Mouse (Mus musculus) A20 (cell line): ENCODE measurements around the gene Fmnl3.
"Not testable (repeated sequence)": the region's sequence is repeated elsewhere in the genome, so short reads cannot be mapped to it uniquely, and the experiment has no call there.

Experiments
- DNase-seq: peaks from one replicate; pipeline ENCODE4 v3.0.0-alpha.2; 2011; ENCODE audit warnings: low read depth, low spot score

Fmnl3 gene

DNA sequence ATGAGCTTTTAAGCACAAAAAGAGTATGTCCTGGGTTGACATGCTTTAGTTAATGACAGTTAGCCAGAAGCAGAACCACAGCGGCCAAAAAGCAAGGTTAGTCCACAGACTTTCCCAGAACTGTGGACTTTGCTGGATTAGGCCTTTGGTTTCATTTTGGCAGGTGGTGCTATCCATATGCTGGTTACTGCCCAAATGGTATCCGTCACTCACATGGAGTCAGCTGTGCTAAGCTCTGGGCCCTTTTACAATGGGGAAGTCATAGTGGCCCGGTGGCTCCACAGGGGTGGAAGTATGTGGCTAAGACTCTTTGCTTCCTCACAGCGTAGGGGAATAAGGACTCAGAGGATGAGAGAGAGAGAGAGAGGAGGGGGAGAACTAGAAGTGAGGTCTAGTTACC lies 17.7 kb upstream of the Fmnl3 start:
- DNase-seq = no peak

DNA sequence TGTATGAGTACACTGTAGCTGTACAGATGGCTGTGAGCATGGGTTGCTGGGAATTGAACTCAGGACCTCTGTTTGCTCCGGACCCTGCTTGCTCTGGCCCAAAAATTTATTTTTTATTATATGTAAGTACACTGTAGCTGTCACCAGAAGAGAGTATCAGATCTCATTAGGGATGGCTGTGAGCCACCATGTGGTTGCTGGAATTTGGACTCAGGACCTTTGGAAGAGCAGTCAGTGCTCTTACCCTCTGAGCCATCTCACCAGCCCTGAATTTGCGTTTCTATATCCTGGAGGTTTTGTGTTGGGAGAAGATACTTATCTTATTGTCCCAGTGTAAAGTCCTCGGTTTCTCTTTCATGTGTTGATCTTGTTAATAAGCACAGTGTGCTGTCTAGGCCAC lies 16.5 kb upstream of the Fmnl3 start:
- DNase-seq = no peak

DNA sequence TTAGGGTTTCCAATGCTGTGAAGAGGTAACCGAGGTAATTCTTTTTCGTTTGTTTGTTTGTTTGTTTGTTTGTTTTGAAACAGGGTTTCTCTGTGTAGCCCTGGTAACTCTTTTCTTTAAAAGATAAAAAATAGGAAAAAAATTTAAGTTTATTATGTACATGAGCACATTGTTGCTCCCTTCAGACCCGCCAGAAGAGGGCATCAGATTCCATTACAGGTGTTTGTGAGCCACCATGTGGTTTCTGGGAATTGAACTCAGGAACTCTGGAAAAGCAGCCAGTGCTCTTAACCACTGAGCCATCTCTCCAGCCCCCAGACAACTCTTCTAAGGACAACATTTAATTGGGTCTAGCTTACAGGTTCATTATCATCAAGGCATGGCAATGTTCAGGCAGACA lies 15.8 kb upstream of the Fmnl3 start:
- not testable (repeated sequence) for DNase-seq

DNA sequence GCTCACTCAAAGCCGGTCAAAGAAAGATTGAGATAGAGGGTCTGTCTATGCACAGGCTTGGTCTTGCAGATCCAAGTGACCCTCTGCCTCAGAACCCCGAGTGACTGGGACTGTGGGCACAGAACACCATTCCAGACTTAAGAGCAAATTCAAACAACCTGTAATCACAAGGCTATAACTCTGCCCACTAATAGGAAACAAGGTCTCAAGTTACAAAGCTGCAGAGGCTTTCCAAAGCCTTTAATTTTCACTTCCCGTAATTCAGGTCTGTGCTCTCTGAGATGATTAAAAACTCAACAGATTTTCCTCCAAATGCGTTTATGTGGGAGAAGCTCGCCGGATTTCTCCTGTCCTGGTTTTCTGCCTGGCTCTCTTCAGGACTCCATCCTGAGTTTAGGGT lies 13.8 kb upstream of the Fmnl3 start:
- no peak for DNase-seq

DNA sequence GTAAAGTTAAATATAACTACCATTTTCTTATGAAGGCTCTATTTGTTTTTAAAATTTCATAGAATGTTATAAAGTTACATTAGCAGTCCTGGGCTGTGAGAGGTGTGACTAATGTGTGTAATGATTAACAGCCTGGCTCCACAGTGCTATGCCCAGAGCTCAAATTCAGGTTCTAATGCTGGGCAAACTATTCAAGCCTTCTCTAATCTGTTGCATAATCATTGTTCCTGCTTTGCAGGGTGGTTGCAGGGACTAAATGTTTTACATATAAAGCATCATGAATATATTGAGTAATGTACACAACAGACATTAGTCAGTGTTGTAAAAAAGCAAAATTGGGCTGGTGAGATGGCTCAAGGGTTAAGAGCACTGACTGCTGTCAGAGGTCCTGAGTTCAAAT lies 12.6 kb upstream of the Fmnl3 start:
- no peak for DNase-seq

DNA sequence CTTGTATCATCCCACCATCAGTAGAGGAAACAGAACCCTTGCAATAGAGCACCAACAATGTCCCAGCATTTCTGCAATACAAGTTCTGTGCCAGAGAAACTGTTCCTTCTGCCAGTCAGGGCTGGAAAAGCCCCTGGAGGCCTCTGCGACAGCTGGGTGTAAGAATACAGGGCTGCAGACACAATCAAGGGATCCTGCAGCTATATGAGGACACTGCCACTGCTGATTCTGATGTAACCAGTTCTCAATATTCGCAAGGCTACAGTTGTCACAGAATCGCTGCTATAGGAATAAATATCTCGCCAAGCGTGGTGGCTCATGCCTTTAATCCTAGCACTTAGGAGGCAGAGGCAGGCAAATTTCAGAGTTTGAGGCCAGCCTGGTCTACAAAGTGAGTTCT lies 6.0 kb upstream of the Fmnl3 start:
- DNase-seq = no peak

DNA sequence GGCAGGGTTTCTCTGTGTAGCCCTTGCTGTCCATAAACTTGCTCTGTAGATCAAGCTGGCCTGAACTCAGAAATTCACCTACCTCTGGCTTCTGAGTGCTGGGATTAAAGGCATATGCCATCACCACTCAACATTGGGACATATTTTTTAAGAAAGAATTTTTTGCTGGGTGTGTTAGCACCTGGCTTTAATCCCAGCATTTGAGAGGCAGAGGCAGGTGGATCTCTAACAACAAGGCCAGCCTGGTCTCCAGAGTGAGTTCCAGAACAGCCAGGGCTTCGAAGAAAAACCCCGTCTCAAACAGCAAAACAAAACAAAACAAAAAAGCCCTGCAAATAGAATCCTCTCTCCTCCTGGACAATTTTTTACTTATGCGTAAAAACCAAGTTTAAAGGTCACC lies 5.3 kb upstream of the Fmnl3 start:
- no peak for DNase-seq

DNA sequence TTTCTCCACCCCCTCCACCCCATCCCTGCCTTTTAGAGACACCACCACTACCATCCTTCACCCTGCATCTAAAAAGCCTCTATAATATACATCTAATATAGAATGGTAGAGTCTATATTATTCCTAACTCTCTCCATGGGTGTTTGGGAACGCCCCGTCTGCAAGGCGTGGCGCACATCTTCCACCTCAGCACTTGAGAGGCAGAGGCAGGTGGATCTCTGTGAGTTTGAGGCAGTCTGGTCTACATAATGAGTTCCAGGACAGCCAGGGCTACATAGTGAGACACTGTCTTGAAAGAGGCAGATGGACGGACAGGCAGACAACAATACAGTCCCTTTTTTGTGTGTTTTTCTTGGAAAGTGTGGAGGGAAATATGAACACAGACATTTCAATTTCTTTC lies 4.8 kb upstream of the Fmnl3 start:
- no peak for DNase-seq

DNA sequence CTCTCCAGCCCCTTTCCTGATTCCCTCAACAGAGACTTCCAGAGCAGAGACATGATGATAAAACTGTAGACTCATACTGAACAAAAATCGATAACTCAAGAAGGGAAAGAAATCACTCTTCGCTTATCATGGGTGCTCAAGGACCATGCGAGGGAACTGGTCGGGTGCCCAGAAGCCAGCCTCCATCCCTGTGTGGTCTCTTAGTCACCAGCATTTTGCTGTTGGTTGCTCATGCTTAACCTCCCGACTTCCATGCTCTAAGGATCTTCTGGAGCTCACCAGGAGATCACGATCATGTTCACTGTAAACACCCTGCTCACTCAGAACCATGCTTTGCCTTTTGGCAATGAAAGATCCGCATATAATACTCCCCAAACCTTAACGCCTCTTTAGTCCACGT lies 2.5 kb upstream of the Fmnl3 start:
- no peak for DNase-seq

DNA sequence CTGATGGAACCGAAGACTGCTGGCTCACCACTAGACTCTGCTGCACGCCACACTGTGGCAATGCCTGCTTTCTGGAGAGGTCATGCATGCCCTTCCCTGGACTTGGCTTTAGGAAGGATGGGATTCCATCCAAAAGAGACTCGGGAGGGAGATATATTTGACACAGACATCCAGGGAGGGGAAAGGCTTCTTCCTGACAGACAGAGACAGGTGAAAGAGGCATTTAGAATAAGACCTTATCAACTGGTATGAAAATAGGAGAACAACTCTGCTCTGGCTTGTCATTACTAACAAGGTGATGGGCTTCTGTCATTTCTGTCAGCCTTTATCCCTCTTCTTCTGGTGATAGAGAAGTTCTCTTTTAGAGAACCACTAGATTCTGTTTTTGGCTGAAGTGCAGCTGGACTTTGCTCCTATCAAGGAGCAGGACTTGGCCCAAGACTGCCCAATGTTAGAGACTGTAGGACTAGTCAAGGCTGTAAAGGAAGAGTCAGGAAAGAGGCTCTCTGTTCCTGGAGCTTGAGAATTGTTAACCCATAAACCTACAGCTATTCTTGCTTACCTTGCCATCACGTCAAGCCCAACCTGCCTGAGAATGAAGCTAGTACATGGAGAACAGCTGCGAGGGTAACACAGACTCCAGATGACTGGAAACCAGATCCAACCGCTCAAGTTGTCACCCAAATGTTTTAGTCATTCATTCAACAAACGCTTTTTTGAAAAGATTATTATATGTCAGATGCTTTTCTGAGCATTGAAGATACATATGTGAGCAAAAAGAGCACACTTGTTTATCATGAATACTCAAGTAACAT lies 1.5 kb upstream of the Fmnl3 start:
- DNase-seq = no peak

DNA sequence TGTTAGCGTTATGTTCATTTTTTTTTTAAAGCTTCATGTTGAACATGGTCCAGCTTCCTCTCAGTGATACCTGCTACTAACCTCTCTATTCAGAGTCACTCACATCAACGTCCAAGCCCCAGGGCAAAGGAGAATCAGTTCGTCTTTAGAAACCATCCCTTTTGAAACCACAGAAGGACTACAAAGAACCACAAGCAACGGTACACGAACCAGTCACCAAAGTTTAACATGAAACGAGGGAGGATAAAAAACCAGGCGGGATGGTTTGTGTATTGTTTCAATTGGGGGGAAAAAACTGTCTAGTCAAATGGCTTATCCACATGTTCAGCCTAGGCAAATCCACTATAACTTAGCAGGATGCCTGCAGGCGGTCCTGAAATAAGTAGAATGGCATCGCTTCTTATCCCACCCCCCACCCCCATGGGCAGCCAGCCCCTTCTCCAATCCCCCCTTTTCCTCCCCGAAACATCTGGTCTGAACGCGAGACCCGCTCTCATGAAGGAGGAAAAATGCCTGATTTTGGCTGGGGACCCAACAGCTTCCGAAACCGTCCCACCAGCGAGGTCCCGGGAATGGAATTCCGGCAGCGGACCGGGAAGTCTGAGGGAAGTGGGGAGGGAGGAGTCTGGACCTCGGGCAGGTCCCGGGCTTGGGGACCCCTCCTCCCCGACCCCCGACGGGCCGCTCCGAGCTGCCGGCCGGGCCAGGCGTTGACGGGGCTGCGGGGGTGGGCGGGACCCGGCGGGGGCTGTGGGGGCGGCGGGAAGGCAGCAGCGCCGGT lies 701 bp downstream of the Fmnl3 start:
- DNase-seq = peak; percentile 57

DNA sequence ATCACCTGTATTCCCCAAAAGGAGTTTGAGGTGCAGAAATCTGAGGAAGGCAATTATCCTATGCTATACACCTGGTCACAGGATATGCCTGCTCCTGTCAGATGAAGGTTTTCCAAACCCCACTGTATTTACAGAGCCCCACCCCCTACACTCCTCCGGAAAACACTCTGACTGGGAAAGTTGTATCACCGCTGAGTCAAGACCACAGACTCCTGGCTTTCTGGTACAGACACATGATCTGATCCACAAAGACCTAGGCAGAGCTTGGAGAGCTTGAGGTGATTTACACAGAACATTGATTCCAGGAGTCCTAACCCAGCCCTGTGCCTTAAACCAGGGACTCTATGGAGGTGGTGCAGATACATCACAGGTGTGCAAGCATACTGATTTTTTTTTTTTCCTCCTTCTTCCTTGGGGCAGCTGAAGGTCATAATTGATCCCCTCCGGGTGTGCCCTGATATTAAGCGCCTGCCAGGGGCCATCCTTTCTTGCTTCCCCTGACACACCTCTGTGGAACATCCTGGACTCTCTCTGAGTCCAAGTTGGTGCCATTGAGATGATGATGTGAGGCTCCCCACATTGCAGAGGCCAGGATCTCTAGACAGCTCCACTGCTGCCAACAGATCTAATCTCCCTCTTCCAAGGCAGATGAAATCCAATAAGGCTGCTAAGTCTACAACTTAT lies 1.6 kb downstream of the Fmnl3 start:
- DNase-seq = no peak

DNA sequence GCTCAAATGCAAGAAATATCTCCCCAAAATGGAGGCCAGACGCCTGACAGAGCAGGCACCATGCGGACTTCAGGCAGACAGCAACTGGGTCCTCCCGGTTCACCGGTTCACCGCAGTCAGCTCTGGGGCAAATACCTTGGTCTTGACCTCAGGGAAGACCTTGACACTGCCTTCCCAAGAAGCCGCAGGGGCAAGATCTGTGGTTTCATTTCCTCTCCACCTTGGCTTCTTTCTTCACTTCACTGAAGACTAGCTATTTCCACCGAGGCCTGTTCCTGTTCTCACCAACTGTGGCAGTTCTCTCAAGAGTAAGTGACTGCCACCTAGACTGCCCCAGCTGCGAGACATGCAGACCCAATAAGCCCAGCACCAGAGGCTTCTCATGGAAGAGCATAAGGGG lies 5.4 kb downstream of the Fmnl3 start:
- DNase-seq = peak; percentile 91

DNA sequence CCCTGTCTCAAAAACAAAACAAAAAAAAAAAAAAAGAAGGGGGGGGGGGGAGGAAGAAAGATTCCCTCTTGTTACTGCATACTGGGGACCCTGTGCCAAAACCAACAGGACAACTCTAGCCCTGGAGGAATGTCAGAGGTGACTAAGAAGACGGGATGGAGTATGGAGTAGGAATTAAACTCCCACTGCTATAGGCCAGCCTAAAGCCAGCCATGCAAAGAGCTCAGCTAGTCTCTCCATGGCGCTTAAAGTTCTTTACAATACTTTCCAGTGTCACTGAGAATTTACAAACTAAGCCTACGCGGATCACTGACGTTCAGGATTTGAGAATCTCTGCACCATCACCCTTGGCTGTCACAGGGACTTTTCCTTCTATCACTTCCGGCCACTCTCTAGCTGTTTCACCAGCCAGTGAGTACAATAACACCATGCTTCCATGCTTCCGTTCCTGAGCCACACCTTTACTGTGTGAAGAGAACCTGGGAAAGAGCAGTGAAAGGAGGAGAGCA lies 6.2 kb downstream of the Fmnl3 start:
- no peak for DNase-seq

DNA sequence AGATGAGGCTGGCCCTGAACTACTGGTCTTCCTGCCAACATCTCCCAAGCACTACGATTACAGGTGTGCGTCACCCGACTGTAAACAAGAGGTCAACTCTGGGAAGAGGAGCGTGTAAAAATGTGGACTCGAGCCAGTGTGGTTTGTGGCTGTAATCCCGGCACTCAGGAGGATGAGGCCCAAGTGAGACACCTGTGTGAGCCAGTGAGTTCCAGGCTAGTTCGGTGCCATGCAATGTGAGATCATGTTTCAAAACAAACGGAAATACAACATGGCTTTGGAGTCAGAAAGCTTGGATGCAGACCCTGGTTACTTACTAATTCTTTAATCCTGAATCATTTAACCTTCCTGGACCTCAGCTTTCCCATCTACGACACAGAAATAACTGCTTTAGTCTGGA lies 11.3 kb downstream of the Fmnl3 start:
- no peak for DNase-seq

DNA sequence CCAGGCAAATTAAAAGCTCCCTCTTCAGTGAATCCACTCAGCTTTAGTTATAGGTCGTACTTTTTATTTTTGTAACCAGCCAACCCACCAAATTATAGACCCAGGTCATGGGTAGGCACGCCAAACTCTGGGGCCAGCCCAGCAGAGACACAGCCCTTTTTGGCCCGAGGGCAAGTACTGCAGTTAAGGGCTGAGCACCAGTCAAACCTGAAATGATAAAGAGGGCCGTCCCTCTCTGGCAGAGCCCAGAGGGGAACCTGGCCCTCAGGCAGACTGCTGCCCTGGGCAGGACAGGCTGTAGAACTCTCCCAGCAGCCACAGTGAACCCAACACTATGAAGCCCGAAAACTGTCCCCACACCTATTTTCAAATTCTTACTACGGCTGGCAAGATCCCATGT lies 13.8 kb downstream of the Fmnl3 start:
- no peak for DNase-seq

DNA sequence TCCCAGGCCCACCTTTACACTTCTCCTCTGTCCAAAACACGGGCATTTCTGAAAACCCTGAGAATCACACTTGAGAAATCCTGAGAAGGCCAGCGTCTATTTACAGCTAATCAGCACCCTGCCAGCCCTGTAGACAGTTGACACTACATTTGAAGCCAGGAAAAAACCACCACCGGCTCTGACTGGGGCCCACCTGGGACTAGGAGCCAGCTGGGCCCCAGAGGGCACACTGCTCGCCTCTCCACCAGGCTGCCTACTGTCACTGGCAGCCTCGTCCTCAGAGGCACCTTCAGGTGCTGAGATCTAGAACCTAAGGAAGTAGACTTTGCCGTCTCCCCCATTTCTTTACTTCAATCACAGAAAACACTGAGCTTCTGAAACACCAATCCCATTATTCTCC lies 14.6 kb downstream of the Fmnl3 start:
- peak; percentile 46 for DNase-seq

DNA sequence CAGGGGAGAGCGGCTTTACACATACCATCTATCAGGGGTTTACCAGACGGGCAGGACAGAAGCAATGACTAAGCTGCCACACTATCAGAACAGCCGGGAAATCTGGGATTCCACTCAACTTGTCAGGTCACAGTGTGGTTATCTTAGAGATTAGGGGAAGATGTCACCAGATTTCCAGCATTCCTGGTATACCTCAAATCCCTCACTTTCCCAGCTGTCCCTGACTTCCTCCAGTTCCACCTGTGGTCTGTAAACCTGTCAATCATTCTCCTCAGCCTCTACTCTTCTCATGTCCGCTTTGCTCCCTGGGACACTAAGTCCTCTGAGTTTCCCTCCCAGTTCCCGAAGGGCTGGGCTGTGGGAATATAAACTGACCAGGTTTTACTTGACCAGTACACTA lies 18.0 kb downstream of the Fmnl3 start:
- DNase-seq = no peak

DNA sequence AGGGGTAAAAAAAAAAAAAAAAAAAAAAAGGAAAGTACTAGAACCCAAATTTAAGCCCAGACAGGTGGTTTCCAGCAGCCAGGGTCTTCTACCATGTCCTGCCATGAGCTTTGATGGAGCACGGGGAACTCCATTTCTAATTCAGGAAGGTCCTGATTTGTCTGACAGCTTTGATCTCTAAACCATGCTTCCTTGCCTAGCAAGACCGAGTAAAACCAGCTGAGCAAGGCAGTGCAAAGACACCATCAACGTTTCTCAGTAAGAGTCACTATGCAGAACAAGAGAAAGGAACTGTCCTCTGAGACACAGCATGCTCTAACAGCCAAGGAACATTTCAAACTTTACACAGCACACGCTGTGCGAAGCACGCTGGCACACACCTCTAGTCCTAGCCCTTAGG lies 18.7 kb downstream of the Fmnl3 start:
- DNase-seq = peak; percentile 71

DNA sequence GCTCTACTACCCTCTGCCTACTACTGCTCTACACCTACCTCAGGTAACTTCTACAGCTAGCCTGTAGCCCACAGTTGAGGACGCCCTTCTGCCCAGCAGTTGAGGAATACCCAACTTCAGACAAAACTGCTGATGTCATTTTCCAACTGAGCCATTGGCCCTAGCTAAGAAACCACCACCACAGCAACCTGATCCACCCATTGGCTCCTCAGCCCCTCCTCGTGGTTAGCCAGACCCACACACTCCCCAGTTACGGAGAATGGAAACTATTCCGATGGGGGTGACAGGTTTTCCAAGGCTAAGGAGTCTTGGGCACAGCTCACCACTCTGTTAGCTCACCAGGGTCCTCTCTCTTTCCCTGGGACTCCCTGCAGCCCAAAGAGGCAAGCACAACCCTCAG lies 25.3 kb downstream of the Fmnl3 start:
- DNase-seq = no peak

DNA sequence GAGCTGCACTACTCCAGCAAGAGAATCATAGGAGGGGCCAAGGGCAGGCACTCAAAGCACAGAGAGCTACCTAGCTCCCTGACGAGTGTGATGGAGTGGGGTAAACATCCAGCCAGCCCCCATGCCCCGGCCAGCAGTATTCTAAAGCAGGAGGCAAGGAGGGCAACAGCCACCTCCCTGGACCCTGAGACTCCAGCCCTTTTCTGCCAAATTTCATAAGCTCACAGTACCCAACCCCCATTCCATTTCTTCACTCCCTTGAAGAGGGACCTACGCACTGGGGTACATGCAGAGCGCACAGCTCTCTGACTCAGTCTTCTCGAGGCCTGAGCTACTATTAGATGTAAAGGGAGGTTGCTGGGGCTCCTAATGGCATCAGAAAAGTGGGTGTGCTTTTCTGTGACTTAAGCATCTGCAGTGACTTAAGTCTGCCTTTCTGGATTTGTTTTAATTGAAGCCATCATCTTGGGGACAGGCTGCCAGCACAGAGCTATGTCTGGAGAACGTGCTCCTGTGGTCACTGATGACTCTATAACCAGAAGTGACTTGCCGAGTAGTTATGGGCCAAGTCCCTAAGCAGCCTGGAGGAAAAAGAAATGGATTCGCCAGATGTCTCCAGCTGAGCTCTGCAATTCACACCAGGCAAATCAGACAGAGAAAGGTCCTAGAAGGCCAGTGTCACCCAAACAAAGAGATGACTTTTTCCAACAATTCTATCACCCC lies 26.0 kb downstream of the Fmnl3 start:
- DNase-seq = no peak
